Mouse (Mus musculus) retina, adult 2 months (tissue): ENCODE measurements around the gene Atp5e.

Source experiments
- DNase-seq: peaks from one replicate; pipeline ENCODE4 v3.0.0-alpha.2; 2012; ENCODE audit warnings: low read depth, low spot score

Atp5e gene

GRCm38 (mm10) chr2:174463789-174464523 lies at the start of gene Atp5e:
Gene Atp5e (minus strand): TSS chr2:174464105.
- DNase-seq, result peak; percentile 82

- DNase-seq, result no peak
These were observed 45.9 kb upstream of the Atp5e start for GRCm38 (mm10) chr2:174509825-174510224.

- no peak for DNase-seq
These were observed 44.1 kb upstream of the Atp5e start for GRCm38 (mm10) chr2:174507998-174508397.

- no peak for DNase-seq
These were observed 39.0 kb upstream of the Atp5e start for GRCm38 (mm10) chr2:174502831-174503460.

GRCm38 (mm10) chr2:174502321-174502720 lies 38.4 kb upstream of the Atp5e start:
- DNase-seq, result no peak

- no peak for DNase-seq
These were observed 37.6 kb upstream of the Atp5e start for GRCm38 (mm10) chr2:174501517-174501916.

GRCm38 (mm10) chr2:174500814-174501503 lies 37.1 kb upstream of the Atp5e start:
- no peak for DNase-seq

GRCm38 (mm10) chr2:174492858-174493257 lies 29.0 kb upstream of the Atp5e start:
- DNase-seq, result no peak

- no peak for DNase-seq
These were observed 23.1 kb upstream of the Atp5e start for GRCm38 (mm10) chr2:174487005-174487404.

- DNase-seq, result no peak
These were observed 14.8 kb upstream of the Atp5e start for GRCm38 (mm10) chr2:174478746-174479145.

- DNase-seq, result no peak
These were observed 13.8 kb upstream of the Atp5e start for GRCm38 (mm10) chr2:174477543-174478319.

- DNase-seq, result no peak
These were observed 9.6 kb upstream of the Atp5e start for GRCm38 (mm10) chr2:174473550-174473927.

- DNase-seq, result peak; percentile 98
These were observed 9.1 kb upstream of the Atp5e start, which contains the start of gene Prelid3b for GRCm38 (mm10) chr2:174472818-174473549. Gene Prelid3b (minus strand): TSS chr2:174473081.

- DNase-seq, result no peak
These were observed 8.5 kb upstream of the Atp5e start for GRCm38 (mm10) chr2:174472407-174472806.

- DNase-seq, result no peak
These were observed 7.0 kb upstream of the Atp5e start for GRCm38 (mm10) chr2:174470786-174471405.

- DNase-seq, result no peak
These were observed 6.4 kb upstream of the Atp5e start for GRCm38 (mm10) chr2:174470333-174470732.

GRCm38 (mm10) chr2:174463370-174463769 lies 535 bp downstream of the Atp5e start:
- DNase-seq, result no peak

GRCm38 (mm10) chr2:174459365-174459764 lies 4.5 kb downstream of the Atp5e start:
- DNase-seq, result no peak

- DNase-seq, result no peak
These were observed 10.2 kb downstream of the Atp5e start for GRCm38 (mm10) chr2:174453681-174454080.

GRCm38 (mm10) chr2:174450353-174450752 lies 13.6 kb downstream of the Atp5e start, which contains the start of gene Tubb1:
Gene Tubb1 (plus strand): TSS chr2:174450695.
- no peak for DNase-seq

- no peak for DNase-seq
These were observed 15.5 kb downstream of the Atp5e start for GRCm38 (mm10) chr2:174448405-174448804.
